Mouse (Mus musculus) heart, postnatal 0 days (tissue): Measurements from ENCODE around the gene Grpel1. TPM values are rescaled to one million over a fixed set of nuclear protein-coding genes. Genes with fewer than 3 reads are reported as not detected.

ENCODE experiments used
- ATAC-seq: fragments of 200-750 bp; cut with Nextera tagmentation; 2 replicates; pipeline ENCODE4 v1.8.0; 2017; ENCODE audit warnings: low read depth, moderate number of reproducible peaks, moderate library complexity; ENCODE audit not compliant: insufficient read depth
- DNase-seq: peaks from one replicate; pipeline ENCODE4 v3.0.0-alpha.2; 2016; ENCODE audit warnings: low spot score
- H3K27ac ChIP-seq: fragments of 300-500 bp; sonication (generic); 2 replicates; pipeline ENCODE4 v1.5.1; 2014; ENCODE audit warnings: low read depth, mild to moderate bottlenecking
- H3K27me3 ChIP-seq: fragments of 300-500 bp; sonication (generic); 2 replicates; pipeline ENCODE4 v1.6.1; 2014; ENCODE audit warnings: low read length, mixed read lengths; ENCODE audit not compliant: control insufficient read depth, insufficient read depth
- H3K36me3 ChIP-seq: fragments of 300-500 bp; sonication (generic); replicated peaks from 2 replicates; pipeline ENCODE4 v1.6.1; 2014; ENCODE audit warnings: low read length, mixed read lengths; ENCODE audit not compliant: control insufficient read depth, insufficient read depth
- H3K4me1 ChIP-seq: fragments of 300-500 bp; sonication (generic); 2 replicates; pipeline ENCODE4 v1.6.1; 2014; ENCODE audit warnings: antibody characterized with exemption; ENCODE audit not compliant: control insufficient read depth, insufficient read depth
- H3K4me2 ChIP-seq: fragments of 300-500 bp; sonication (generic); 2 replicates; pipeline ENCODE4 v1.6.1; 2014; ENCODE audit warnings: low read depth, mild to moderate bottlenecking, low read length, moderate library complexity
- H3K4me3 ChIP-seq: fragments of 300-500 bp; sonication (generic); 2 replicates; pipeline ENCODE4 v1.5.1; 2014; ENCODE audit warnings: low read depth, low read length
- H3K9ac ChIP-seq: fragments of 300-500 bp; sonication (generic); replicated peaks from 2 replicates; pipeline ENCODE4 v1.6.1; 2014; ENCODE audit warnings: low read depth, low read length, mixed read lengths
- H3K9me3 ChIP-seq: fragments of 300-500 bp; sonication (generic); replicated peaks from 2 replicates; pipeline ENCODE4 v1.6.1; 2016; ENCODE audit warnings: low read length; ENCODE audit not compliant: control insufficient read depth
- CTCF ChIP-seq: IDR thresholded peaks from 2 replicates; pipeline ENCODE4 v1.5.1; 2016; ENCODE audit warnings: antibody characterized with exemption, control low read depth, low read depth
- EP300 ChIP-seq: IDR thresholded peaks from 2 replicates; pipeline ENCODE4 v1.6.1; 2016; ENCODE audit warnings: antibody characterized with exemption, low read depth
- WGBS: fragments of 180-500 bp; shearing (Covaris S2); extraction: QIAGEN DNeasy Blood & Tissue Kit; methylation state at CpG from one replicate; pipeline ENCODE4 v1.1.7; 2014; 5-methylcytosine and 5-hydroxymethylcytosine counted together
- polyA plus RNA-seq: library from polyadenylated mRNA; unstranded; fragments of >200 nt; fragmentation: Nextera tagmentation; extraction: Ambion mirVana; gene quantifications from 2 replicates; pipeline ENCODE4 v1.2.1, GENCODE M21; 2015
- total RNA-seq: library from RNA; depleted of rRNA; stranded (reverse); fragments of >200 nt; gene quantifications from 2 replicates; pipeline ENCODE4 v1.2.3, GENCODE M21; 2014; ENCODE audit warnings: low replicate concordance

Grpel1 gene
- total and polyA plus RNA-seq, 2 experiments from 2014 or later: 30.1 to 84.0 TPM

DNA sequence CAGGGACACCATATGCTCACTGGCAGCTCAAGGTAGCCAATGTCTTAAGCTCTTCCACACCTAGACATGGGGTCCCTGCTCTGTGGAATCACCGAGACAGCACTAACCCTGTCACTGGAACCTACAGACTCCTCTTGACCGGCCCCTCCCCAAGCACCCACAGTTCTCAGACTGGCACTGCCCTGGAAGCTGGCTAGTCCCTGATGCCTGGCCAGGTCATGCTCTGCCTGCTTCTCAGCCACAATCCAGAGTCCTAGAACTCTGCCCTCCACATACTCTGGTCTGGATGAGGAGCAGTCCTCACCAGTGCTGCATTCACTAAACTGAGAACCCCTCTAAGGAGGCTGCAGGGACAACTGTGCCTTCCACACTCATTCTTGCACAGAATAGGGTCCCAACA lies 46.2 kb downstream of the Grpel1 start:
- H3K4me1 ChIP-seq: no peaks in the 10 kb centered on the region
- H3K9me3 ChIP-seq: no peaks in the 10 kb centered on the region
- peaks cover 67% of the 10 kb centered on the region for H3K36me3 ChIP-seq
- no peak overlapping the region for H3K4me3 ChIP-seq
- H3K27me3 ChIP-seq: no peaks in the 10 kb centered on the region
- 93% methylated on average over 2 of the region's 2 CpGs for WGBS
- H3K27ac ChIP-seq: no peak overlapping the region
- no peak for DNase-seq
- H3K4me2 ChIP-seq: no peak overlapping the region
- no peak for ATAC-seq
- H3K9ac ChIP-seq: no peak overlapping the region
- TF ChIP-seq EP300 (no peak), CTCF (no peak)

DNA sequence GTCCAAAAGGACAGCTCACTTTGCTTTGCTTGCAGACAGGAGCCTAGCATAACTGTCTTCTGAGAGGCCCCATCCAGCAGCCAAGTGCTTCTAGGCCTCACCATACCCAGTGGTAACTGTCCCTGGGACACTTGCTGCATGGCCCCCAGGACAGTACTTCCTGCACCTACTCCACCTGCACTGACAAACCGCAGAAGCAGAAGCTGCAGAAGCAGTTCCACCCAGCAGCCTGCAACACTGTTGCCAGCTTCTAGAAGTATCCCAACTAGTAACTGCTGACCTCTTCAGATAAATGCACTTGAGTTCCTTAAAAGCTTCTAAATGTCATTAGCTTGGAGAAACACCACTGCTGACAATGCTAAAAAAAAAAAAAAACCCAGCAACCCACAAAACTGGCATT lies 50.3 kb downstream of the Grpel1 start:
- TF ChIP-seq CTCF (no peak), EP300 (no peak)
- Histone ChIP-seq H3K4me3 (no peak overlapping the region), H3K4me2 (no peak overlapping the region), H3K27ac (no peak overlapping the region), H3K36me3 (peaks cover 74% of the 10 kb centered on the region), H3K9ac (no peak overlapping the region), H3K27me3 (no peaks in the 10 kb centered on the region), H3K4me1 (no peaks in the 10 kb centered on the region), H3K9me3 (no peaks in the 10 kb centered on the region)
- WGBS: 67% methylated on average over 1 of the region's 1 CpGs
- DNase-seq: no peak
- ATAC-seq: no peak

DNA sequence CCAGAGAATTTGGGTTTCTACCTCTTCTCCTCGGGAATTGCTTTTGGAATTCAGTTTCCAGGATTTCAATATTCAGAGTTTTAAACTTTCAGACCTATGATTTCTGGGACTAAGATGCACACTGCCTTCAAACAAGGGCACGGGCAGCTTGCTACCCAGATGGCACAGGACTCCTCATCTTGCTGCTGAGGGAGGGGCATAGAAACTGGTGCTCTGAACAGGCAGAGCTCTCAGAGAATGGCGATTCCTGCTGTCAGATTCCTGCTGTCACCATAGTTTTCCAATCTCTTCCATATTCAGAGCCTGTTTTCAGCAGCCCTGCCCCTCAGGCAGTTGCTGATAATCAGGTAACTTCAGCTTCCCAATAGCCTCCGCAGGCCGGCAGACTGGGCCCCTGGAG lies 50.8 kb downstream of the Grpel1 start:
- TF ChIP-seq CTCF: no peak
- TF ChIP-seq EP300: no peak
- DNase-seq (no peak), ATAC-seq (no peak)
- Histone ChIP-seq H3K4me2 (no peak overlapping the region), H3K27ac (no peak overlapping the region), H3K36me3 (peaks cover 74% of the 10 kb centered on the region), H3K9me3 (no peaks in the 10 kb centered on the region), H3K27me3 (no peaks in the 10 kb centered on the region), H3K4me1 (no peaks in the 10 kb centered on the region), H3K4me3 (no peak overlapping the region), H3K9ac (no peak overlapping the region)
- 63% methylated on average over 5 of the region's 5 CpGs for WGBS

DNA sequence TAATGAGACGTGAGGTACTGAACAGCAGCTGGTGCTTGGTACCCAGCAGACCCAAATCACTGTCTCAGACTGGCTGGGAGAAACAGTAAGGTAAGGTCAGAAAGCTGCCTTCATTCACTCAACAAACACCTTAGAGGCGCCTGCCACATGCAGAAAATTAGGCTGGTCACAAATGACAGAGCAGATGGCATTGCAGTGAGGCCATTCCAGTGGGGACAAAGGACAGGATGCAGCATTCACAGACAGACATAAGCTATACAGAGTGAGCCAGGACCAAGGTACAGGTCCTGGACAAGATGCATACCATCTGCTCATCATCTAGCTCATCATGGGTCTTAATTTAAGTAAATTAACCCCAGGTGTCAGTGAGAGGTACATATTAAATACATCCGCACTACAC lies 52.8 kb downstream of the Grpel1 start:
- WGBS: 92% methylated on average over 3 of the region's 3 CpGs
- H3K36me3 ChIP-seq: peaks cover 62% of the 10 kb centered on the region

DNA sequence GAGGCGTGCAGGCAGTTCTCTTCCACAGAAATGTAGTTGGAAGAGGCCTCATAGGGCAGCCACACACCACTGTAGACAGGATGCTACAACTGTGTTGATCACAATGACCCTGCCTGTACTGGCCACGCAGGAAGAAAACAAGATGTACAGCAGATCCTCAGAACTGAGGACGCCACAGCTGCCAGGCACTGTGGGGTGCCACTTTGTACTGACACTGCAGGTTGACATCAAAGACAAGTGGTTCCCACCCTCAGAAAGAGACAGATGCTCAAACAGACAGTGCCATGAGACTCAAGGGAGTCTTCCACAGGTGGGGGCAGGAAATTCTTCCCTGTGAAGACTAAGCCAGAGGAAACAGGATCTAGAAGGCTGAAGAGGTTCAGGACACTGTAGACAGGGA lies 55.0 kb downstream of the Grpel1 start:
- H3K27ac ChIP-seq: no peak overlapping the region
- ATAC-seq (no peak), DNase-seq (no peak)
- TF ChIP-seq CTCF: no peak
- no peak for TF ChIP-seq EP300
- H3K36me3 ChIP-seq: peaks cover 52% of the 10 kb centered on the region
- H3K27me3 ChIP-seq: no peaks in the 10 kb centered on the region
- no peak overlapping the region for H3K9ac ChIP-seq
- H3K4me1 ChIP-seq: 0 out of 2 replicates have a peak, but pooled peaks cover 5% of the 10 kb centered on the region
- no peak overlapping the region for H3K4me2 ChIP-seq
- H3K4me3 ChIP-seq: no peak overlapping the region
- H3K9me3 ChIP-seq: no peaks in the 10 kb centered on the region
- 89% methylated on average over 3 of the region's 3 CpGs for WGBS

More for the DNA sequence above, 52.8 kb downstream of the Grpel1 start:
- DNase-seq (no peak), ATAC-seq (no peak)
- no peak overlapping the region for H3K4me3 ChIP-seq
- no peak overlapping the region for H3K4me2 ChIP-seq
- no peak for TF ChIP-seq CTCF
- TF ChIP-seq EP300: no peak
- no peak overlapping the region for H3K27ac ChIP-seq
- H3K27me3 ChIP-seq: no peaks in the 10 kb centered on the region
- H3K9ac ChIP-seq: no peak overlapping the region
- no peaks in the 10 kb centered on the region for H3K4me1 ChIP-seq
- no peaks in the 10 kb centered on the region for H3K9me3 ChIP-seq

DNA sequence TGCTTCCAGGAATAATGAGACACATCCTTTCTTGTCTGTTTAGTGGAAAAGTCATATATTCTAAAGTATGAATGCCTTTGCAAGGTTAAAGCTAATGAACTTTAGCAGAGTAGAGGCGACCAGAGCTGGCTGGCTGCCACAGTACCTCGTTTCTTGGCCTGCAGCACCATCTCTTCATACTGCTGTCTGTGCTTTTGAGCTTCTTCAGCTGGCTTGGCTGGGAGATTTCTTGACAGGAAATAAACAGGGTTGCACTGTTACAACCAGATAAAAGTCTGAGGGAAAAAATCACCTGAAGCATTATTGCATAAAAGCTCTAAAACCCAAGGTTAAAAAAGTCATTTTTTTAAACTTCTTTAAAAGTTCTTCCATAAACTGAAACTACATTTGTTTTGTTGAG lies 58.0 kb downstream of the Grpel1 start:
- no peak overlapping the region for H3K27ac ChIP-seq
- H3K27me3 ChIP-seq: no peaks in the 10 kb centered on the region
- no peak for DNase-seq
- H3K36me3 ChIP-seq: peaks cover 41% of the 10 kb centered on the region
- no peak overlapping the region for H3K4me2 ChIP-seq
- no peak overlapping the region for H3K4me3 ChIP-seq
- no peak for ATAC-seq
- H3K4me1 ChIP-seq: 0 out of 2 replicates have a peak, but pooled peaks cover 5% of the 10 kb centered on the region
- H3K9me3 ChIP-seq: no peaks in the 10 kb centered on the region
- no peak for TF ChIP-seq EP300
- no peak for TF ChIP-seq CTCF
- WGBS: 11% methylated on average over 2 of the region's 2 CpGs
- H3K9ac ChIP-seq: no peak overlapping the region
